Mouse (Mus musculus): Measurements from ENCODE around the gene Ubqln1. TPM values are rescaled to one million over a fixed set of nuclear protein-coding genes. Genes with fewer than 3 reads are reported as not detected.
A peak's percentile ranks its signal among the peaks of the same experiment; 100 is the strongest.

The Ubqln1 gene
- polyA plus RNA-seq, 1 experiment from 2014 or later, result 89.4 TPM

DNA sequence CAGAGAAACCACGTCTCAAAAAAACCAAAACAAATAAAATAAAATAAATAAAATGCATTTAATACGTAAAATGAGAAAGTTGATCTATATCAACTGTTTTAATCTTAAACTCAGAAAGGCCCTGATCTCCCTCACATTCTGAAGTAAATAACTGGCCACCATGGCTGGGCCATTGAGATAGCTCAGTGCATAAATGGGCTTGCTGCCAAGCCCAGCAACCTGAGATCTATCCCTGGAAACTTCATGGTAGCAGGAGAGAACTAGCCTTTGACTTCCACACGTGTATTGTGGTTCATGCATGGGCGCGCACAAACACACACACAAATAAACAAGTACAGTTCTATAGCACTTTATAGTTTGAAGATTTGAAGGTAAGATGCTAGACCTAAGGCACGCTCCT is 14.1 kb downstream of the Ubqln1 start:
- no peak for DNase-seq (ENCODE audit: low spot score)

DNA sequence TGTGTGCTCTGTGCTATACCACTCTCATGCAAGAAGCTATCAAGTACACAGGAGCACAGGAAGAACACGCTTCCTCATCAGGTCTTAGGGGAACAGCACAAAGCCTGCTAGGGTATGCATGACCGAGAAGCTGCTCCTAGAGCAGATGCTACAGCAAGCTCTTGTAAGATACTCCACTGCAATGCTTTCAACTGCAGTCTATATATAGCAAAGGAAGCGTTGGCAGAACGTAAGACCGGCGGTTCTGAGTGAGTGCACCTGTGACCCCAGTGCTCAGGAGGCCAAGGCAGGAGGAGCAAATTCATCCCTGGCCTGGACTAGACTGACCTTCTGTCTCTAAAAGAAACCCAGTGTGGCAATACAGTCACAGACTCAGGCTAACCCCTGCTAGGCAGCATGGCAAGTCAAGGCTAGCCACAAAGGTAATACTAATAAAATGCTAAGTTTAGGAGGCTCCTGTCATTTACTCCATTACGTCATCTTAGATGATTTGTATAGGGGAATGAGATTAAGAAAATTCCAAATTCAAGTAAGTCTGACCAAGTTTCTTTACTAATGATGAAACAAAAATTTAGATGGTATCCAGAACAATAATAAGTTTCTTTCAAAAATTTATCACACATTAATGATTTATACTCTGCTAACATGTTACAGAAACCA is 17.3 kb downstream of the Ubqln1 start:
- peak; percentile 73 for DNase-seq (ENCODE audit: low spot score)

DNA sequence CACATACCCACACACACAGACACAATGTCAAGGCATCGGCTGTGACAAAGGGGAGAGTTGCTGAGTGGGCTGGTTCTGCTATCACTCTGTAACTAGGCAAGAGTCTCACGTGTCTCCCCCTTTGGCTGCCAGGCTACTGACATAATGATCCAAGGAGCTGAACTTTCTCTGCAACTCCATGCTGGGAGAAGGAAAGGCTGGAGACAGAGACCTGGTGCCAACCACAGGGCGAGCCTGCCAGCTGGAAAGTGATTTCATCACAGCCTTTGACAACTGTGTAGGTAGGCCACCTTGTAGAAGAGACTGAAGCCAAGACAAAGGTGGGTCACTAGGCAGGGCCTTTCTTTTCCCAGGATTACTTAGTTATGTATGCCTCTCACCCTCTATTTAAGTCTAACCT is 18.2 kb downstream of the Ubqln1 start:
- no peak for DNase-seq (ENCODE audit: low spot score)

DNA sequence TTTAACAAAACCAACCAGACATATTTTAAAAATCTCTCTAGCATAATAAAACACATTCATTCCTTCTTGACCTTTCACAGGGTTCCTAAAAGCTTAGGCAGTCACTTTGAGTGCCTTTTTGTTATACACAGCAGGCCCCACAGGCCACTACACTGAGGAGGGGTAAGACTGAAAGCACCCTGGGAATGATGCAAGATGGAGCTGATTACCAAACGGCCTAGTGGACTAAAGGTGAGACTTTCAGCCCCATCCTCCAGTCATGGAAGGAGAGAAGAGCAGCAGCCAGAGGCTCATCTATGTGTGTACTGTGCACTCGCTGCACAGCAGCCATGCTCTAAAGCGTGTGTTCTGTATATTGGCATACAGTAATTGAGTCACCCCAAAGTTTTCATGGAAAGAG is 20.5 kb downstream of the Ubqln1 start:
- no peak for DNase-seq (ENCODE audit: low spot score)

DNA sequence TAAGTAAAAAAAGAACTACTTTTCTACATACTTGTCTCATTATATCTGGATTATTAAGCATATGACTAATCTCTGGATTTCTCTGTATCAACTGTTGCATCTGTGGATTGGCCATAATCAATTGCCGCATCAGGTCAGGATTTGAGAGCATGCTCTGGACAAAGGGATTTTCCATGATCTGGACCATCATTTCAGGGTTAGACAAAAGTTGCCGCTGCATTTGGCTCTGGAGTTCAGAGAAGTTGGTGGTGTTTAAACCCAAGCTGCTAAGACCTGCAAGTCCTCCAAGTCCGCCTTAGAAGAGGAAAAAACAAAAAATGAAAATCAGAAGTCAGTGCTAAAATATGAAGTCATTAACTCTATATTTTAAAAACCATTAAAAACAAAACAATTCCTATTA is 22.2 kb downstream of the Ubqln1 start:
- no peak for DNase-seq (ENCODE audit: low spot score)

DNA sequence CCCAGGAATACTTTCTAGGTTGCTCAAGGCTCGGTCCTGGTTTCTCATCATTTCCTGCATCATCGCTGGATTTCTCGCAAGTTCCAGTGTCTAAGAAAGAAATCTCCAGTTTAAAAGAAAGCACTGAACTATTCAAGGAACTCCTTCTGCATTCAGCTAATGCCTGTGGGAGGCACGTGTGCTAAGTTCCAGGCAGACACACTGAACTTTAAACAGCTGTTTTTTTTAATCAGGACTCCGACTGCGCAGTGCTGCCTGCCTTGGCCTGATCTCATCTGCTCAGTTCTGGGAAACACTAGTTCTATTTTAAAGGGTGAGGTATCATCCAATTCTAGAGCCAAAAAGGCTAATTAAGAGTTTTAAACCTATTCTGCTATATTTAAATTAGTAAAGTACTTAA is 23.3 kb downstream of the Ubqln1 start:
- no peak for DNase-seq (ENCODE audit: low spot score)

DNA sequence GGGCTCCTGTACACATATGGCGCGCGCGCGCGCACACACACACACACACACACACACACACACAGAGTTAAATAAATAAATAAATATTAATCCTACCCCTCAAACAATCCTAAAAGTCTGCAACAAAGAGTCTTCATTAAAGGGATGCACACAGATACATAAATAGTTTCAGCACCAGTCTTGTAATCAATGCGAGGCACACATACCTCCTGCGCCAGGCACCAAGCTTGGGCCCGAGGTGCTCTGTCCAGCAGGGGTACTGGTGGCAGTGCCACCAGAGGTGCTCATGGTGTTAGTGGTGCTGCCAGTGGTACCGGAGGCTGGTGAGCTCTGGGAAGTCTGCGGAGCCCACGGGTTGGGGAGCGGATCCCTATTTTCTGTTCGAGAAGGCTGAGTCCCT is 23.9 kb downstream of the Ubqln1 start:
- DNase-seq (ENCODE audit: low spot score), result no peak

DNA sequence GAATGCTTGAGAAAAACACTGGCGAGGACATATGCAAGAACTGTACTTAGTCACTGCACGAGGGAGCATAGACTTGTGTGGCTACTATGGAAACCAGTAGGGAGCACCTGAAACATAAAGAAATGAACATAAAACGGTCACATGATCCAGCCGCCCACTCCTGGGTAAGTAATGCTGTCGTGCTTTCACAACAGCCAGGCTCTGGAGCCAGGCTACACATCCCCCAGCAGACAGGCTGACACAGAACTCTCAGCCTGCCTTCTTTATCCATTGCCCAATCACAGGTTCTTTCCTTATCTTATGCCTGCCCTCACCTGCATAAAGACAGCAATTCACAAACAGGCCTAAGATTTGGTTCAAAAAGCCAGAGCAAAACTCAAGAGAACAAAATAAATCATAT is 26.0 kb downstream of the Ubqln1 start:
- DNase-seq (ENCODE audit: low spot score), result no peak

DNA sequence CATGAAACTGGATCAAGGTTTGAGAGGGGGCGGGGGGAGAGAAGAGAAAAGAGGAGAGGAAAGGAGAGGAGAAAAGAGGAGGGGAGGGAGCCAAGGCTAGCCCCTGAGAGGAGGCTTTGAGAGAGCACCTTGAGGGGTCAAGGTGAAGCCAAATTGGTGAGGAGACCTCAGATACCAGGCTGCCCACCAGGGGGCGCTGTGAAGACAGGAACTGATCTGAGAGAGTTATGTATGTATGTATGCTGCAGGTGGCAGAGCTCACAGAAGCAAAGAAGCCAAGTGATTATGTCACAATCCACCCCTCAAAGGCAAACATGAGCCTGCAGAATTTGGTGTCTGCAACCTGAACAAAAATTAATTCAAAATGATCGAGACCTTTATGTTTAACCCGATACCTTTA is 27.0 kb downstream of the Ubqln1 start:
- peak; percentile 88 for DNase-seq (ENCODE audit: low spot score)

DNA sequence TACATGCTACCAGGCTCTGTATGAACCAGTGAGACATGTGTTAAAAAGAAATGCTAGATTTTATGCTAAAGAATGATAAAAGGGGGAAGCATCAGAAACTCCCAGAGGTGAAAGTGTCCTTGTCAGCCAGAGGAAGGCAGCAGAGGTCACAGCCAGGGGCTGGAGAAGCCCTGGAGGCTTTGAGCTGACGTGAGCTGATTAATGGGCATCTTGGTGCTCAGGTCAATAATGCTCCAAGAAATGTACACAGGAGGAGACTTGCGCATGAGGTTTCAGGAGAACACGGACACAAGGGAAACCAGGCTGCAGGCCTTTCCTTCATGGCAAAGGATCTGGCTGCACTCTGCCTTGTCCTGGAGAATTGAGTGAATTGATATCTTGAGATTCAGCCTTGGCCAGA is 27.7 kb downstream of the Ubqln1 start:
- DNase-seq (ENCODE audit: low spot score), result no peak

DNA sequence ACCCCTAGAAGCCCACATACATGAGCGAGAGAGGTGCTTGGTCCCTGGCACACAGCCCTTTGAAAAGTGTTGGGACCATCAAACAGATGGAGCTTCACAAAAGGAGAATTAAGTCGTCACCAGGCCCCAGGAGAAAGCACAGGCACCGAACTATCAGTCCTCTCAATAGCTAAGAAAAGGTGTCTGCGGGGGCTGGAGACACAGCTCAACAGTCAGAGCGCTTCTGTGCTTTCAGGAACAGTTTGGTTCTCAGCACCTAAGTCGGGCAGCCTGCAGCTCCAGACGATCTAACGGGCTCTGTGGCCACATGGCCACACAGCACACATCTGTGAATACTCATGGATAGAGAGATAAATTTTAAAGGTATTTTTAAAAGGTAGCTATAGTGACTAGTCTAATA is 29.2 kb downstream of the Ubqln1 start:
- DNase-seq (ENCODE audit: low spot score), result no peak

DNA sequence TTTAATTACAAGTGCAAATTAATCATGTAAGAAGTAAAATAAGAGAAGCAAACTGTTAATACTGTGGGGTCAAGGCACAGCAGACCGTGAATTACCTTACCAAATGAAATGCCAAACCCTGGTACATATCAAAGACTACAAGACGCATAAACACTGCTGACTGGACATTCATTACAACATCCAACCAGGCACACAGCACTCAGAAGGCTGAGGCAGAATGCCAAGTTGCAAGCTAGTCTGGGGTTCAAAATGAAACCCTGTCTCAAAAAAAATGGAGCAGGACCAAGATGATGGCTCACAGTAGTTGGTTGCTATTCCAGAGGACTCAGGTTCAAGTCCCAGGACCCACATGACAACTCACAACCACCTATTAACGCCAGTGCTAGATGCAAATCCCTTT is 31.3 kb downstream of the Ubqln1 start:
- DNase-seq (ENCODE audit: low spot score), result no peak

DNA sequence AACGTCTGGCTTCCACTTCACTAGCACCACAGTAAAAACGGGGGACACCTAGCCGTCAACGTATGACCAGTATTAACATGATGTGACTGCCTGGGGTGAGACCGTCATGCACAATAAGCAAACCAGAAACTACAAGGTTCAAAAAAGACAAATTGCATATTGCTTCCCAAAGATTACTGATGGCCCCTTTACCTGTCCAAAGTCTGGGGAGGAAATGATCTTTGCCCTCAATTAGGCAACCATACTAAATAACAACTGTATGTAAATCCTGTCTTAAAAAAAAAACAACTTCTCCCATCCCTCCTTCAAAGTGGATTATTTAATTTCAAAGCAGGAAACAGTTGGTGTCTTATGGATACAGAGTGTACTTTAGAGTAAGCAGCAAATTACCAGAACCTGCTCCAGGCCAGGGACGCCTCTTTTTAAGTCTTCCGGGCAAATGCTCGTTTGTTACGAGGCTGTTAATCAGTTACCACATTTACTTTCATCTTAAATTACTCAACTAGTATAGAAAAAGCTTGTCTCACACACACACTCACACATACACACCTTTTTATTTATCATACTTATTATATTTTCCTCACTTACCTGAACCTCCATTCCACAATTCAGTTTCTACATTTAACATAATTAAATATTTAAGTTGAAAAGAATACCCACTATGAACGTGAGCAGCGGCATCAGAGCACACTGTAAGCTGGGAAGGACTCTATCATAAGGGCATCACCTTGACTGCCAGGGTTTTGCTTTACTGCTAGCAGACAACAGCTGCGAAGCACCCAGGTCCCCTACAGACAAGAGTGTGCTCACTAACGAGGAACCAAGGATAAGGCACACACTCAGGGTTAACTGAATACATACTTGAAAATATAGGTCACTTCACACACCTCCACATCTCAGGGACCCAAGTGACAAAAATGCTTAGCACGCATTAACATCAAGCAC is 33.6 kb downstream of the Ubqln1 start:
- DNase-seq (ENCODE audit: low spot score), result no peak

DNA sequence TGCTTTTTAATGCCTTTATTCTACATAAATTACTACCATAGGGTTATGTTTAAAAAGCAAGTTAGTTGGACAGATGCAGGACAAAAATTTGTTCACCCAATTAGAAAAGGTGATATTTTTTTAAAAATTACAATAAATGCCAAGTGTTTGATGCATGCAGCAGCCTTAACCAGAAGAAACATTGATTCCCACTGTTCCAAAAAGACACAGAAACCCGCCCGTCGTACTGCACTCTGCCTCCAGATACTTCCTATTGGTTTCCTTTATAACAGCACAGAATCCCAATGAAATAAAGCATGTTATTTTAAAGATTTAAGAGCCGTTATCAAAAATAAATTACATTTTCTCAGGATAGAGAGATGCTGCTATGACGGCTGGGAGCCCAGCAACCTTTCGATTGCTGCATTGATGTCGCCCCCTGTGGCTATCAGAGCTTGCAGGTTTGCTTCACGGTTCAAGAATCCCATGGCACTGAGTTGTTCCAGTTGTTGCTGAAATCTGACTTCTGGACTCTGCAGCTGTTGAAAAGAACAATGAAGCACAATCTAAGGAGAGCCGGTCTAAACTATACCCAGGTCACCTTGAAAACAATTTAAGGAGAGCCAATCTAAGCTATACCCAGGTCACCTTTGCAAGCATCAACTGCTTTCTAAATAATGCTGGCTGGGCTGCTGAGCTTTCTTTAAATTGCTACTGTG is 37.8 kb downstream of the Ubqln1 start:
- no peak for DNase-seq (ENCODE audit: low spot score)

DNA sequence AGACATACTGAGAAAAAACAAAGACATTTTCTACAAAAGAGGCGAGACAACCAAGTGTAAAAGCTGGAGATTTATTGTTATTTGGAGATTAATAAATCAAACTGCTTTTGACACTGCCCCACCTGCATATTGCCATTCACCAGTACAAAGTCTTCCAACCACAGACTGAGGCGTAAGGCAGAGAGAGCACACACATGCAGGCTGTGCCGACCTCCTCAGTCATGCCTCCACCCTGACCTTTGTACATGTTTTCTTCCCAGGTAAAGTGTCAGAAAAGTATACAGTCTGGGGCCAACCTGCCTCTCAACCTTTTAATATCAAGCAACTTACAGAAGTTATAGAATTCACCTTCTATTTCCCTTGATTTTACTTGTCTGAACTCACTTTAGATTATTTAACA is 39.3 kb downstream of the Ubqln1 start:
- DNase-seq (ENCODE audit: low spot score), result no peak

DNA sequence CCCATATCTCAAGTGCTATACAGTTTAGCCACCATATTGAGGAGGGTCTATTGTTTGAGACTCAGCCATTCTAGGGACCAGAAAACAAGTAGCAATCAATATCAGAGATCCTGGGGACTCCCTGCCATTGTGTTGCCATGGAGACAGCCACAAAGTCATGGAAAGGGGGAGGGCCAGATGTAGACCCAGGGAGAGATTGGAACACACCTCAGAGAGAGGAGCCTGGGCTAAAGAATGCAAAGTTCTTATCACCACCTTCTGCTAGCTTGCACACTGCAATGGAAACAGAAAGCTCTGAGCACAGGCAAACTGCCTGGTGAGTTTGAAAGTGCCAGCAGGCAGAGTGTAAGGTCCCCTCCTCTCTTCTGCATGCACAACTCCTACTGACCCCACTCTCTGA is 47.3 kb downstream of the Ubqln1 start:
- DNase-seq (ENCODE audit: low spot score), result no peak

DNA sequence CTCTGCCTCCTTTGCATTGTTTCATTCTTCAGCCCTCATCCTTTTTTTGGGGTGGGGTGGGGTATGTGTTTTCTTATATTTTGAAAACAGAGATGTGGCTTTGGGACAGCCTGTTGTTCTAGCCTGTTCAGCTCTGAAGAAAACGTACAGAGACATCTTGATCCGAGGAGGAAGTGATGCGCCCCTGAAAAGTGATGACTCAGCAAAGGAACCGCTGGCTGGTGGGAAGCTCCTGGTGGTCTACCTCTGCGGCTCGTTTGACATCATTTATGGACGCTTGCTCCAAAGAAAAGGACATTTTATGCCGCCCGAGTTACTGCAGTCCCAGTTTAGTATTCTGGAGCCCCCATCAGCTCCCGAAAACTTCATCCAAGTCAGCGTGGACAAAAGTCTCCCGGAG is 52.1 kb downstream of the Ubqln1 start:
- no peak for DNase-seq (ENCODE audit: low spot score)

DNA sequence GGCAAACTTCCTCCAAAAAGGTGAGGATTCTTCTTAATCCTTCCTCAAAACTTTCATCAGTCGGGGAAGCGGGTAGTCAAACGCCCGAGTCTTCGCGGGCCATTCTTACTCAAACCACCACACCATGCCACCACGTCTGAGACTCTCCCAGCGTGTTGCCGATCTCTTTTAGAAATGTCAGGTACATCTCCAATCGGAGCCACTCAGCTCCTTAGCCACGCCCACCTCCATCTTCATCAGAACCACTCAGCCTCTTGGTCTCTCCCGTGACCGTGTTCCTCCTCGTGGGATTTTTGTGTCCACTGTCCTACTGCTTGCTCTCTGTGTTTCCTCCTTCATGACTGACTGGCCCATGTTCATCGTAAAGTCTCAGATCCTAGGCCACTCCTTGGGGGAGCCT is 54.7 kb downstream of the Ubqln1 start:
- no peak for DNase-seq (ENCODE audit: low spot score)

DNA sequence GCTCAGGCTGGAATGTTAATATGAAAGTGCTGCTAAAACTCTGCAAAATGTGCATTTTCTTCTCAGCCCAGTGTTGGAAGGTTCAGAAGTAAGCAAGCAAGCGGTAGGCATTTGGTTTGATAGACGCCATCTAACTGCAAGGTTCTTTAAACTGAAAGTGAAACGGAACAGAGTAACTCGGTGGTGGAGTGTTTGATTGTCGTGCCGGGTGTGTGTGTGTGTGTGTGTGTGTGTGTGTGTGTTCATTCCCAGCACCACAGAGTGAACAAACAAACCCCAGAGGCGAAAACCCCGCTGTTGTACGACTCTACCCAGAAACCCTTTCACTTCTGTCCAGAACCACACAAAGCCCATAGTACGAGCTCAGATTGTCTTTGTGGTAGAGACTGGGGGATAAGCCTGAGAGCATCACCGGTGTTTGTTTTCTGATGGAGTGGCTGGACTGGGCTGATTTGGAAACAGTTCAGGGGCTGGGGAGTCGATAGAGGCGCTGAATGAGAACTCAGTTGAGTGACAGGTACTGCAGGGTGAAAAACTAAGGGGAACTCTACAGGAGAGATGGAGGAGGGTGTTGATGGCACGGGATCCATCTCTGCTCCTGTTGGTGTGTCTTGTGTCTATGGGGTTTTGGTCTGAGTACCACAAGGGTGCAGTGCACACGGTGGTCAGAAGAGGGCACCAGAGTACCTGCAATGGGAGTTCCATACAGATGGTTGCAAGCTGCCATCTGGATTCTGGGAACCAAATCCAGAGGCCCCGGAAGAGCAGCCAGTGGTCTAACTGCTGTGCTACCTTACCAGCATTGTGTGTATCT is 57.1 kb downstream of the Ubqln1 start:
- DNase-seq (ENCODE audit: low spot score), result peak; percentile 92

DNA sequence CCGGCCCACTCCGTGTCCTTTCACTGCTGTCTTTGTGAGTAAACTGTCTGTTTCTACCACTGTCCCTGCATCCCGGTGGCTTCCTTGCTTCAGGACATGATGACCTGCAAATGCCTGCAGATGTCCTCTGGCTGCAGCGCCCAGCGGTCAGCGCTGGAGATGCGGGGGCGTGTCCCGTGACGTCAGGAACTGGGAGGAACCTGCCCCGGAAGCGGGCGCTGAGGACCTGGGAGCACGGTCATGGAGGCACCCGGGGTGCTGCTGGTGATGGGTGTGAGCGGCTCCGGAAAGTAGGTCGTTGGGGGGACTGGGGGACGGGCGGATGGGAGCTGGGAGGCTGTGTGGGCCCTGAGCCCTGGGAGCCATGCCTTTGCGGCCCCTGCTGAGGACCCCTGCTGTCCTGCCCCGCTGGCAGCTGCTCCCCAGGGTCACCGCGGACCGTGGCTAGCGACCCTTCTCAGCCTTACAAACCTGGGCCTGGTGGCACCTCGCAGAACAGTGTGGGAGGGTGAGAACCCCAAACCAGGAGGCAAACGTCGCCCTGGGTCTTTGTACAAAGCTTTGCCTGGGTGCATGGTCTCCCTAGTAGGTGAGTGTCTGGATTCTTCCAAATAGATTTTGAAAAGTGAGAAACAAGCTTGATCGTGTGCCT is 57.9 kb downstream of the Ubqln1 start, which contains the start of gene Idnk:
TSS of gene Idnk (plus strand) at position 203 of the 652 bp plus-strand sequence.
- DNase-seq (ENCODE audit: low spot score), result peak; percentile 88

DNA sequence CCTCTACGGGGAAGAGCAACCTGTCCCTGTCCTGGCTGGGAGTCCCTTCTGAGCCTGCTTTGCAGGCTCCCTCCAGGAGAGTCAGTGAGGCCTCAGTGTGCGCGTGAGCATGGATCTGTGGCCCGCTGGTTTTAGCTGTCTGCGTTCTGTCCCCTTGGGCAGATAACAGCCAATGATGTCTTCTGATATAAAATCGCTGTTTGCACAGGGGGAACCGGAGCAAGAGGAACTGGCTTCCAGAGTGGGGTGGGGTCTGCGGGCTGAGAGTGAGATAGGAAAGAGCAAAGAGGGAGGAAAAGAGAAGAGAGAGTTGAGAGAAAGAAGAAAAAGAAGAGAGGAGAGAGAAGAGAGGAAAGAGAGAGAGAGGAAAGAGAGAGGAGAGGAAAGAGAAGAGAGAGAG is 58.4 kb downstream of the Ubqln1 start:
- DNase-seq (ENCODE audit: low spot score), result peak; percentile 21
